Mouse (Mus musculus) heart, adult 2 months (tissue): ENCODE results near the gene Jmjd4.

Experiments
- CTCF ChIP-seq: fragments of 200-600 bp; IDR thresholded peaks from 2 replicates; pipeline ENCODE4 v1.8.1; 2022; ENCODE audit warnings: antibody characterized with exemption, mild to moderate bottlenecking, moderate library complexity
- EP300 ChIP-seq: fragments of 200-500 bp; IDR thresholded peaks from 2 replicates; pipeline ENCODE4 v1.6.1; 2011; ENCODE audit warnings: low read depth, low read length, control low read depth; ENCODE audit not compliant: insufficient read depth
- POLR2A ChIP-seq: fragments of 200-500 bp; IDR thresholded peaks from 2 replicates; pipeline ENCODE4 v1.6.1; 2011; ENCODE audit warnings: mild to moderate bottlenecking, low read depth, low read length, control low read depth; ENCODE audit not compliant: insufficient read depth

- no peak for TF ChIP-seq CTCF
- TF ChIP-seq POLR2A = peak; percentile 39; the same call in 1 of the 2 replicates
- no peak for TF ChIP-seq EP300
Measured at GRCm38 (mm10) chr11:59505351-59505838, 55.5 kb downstream of the Jmjd4 start.
